Mouse (Mus musculus): ENCODE measurements at regions not wholly inside any gene's neighbourhood (a gene's known extent, or its start where the extent isn't known, plus 50 kb on each side); places are given as distances from the start of the nearest gene placed in this dataset.

GRCm38 (mm10) chr11:38224300-38224699, 988.5 kb upstream of the Tenm2 start:
- no peak for DNase-seq (ENCODE audit: low spot score in 2 of 2)

DNA sequence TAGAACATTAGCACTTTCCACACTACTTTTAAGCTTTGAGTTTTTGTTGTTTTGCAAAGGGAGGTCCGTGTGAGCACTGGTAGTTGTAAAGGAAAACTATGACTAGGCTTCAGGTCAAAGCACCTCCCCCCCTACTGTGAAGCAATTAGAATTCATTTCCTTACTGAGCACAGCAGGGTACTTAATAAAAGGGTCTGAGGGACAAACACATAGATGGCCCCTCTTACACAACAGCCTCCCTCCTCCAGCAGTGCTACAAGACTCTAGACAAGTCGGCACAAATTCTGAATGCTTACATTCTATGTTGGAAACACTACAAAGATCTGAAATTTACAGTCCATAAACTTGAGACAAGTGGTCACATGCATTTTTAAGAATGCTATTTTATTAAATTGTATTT, 967.6 kb upstream of the Tenm2 start:
- DNase-seq (ENCODE audit: low spot score in 2 of 2) = no peak

DNA sequence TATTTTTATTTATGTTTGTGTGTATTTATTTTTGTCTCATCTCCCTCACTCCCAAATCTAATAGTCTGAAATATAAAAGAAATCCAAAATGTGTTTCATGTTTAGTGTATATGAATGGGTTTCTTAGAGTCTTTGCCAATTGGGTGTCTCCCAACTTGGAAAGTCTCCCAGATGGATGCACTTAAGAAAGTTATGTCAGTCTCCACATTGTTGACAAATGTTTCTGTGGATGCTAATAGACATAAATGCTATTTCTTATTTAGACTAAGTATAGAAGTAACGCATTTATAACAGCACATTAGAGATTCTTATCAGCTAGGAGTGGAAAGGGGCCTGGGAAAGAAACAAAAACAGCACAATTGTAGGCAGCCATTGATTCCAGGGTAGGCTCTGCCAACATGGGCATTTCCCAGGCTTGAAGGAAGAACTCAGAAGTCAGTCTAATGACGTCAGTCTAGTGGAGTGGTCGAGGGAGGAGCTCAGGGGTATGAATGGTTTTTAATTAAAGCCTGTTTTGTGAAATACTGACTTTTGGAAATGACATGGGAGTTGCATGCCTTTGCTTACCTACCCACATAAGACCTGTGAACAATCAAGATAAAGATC, 965.5 kb upstream of the Tenm2 start:
- DNase-seq (ENCODE audit: low spot score in 2 of 2) = no peak

DNA sequence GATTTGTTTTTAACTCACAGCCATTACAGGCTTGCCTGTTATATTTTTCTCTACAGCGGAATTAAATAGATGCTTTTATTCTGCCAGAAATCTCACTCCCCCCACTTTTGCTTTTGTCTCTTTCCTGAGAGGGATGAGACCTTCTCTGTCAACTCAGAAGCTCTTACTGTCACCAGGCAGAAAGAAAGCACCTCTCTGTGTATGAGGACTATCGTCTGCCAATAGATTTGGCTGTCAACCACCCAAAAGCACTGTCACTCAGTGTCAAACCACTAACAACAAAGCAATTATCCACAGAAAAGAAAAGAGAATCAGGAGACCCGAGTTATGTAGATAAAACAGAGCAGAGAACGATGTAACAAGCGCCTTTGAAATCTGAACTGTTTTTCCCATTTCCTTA, 958.0 kb upstream of the Tenm2 start:
- no peak for DNase-seq (ENCODE audit: low spot score in 2 of 2)

- DNase-seq (ENCODE audit: low spot score in 2 of 2) = no peak
Measured at GRCm38 (mm10) chr11:38191895-38192547, 956.3 kb upstream of the Tenm2 start.

DNA sequence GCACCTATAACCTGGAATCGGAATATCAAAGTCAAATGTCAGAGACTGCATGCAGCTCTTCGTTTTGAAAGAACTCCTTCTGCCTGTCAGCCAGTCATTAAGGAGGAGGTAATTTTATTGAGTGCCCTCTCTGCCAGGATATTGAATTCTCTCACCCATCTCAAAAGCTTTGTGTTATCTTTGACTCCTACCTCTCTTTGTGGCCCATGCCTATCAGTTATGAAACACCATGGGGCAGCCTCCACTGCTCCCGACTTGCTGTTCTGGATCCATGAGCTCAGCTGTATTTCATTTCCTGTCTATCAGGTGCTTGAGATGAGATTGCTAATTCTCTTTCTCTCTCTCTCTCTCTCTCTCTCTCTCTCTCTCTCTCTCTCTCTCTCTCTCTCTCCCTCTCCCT, 955.7 kb upstream of the Tenm2 start:
- DNase-seq (ENCODE audit: low spot score in 2 of 2) = no peak

GRCm38 (mm10) chr11:38170721-38171120, 935.0 kb upstream of the Tenm2 start:
- DNase-seq (ENCODE audit: low spot score in 2 of 2) = no peak

DNA sequence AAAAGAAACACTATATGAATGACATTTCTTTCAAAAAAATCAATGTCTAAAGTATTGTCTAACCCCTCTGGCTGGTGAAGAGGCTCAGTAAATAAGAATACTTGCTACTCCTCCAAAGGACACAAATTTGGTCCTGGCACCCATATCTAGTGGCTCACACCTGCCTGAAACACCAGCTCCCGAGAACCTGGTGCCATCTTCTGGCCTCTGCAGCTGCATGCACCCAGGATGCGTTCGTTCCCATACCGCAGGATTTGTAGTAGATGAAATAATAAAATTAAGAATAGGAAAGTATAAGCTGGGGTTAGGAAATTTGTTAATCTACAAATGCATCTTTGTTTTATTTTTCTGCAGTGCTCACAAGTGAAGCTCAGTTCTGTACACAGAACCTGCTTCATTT, 922.5 kb upstream of the Tenm2 start:
- DNase-seq (ENCODE audit: low spot score in 2 of 2) = no peak

GRCm38 (mm10) chr11:38156944-38157343, 921.2 kb upstream of the Tenm2 start:
- no peak for DNase-seq (ENCODE audit: low spot score in 2 of 2)

DNA sequence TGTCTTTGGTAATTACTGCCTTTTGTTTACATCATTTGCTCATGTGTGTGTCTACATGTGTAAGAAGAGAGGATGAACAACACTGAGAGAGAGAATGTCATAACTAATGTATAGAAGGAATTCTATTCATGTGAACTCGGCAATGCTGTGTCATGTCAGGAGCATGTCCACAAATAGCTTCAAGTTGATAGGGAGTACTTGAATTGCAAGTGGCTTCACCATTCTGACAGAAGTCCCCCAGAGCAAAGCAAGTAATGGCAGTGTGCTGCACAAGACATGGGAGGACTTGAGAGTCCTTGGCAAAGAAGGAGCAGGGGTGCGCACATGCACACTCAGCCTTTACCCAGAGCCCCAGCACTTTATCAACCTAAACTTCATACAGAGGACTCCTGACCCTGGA, 919.9 kb upstream of the Tenm2 start:
- no peak for DNase-seq (ENCODE audit: low spot score in 2 of 2)

DNA sequence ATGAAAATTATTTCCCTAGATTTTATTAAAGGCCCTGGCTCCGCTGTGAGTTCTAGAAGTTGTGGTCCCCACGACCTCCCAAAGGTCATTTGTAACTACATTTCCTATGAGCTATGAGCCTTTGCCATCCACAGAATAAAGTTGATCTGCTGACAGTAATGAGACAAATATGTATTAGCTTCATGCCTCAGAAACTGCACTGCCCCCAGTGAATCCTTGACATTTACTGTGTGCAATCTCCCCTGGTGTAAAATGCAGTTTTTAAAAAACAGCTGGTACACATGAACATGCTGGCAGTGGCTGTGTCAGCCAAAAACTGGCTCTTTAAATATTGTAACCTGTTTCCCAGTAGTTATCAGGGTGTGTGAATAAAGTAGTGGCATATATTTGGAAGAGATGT, 907.7 kb upstream of the Tenm2 start:
- no peak for DNase-seq (ENCODE audit: low spot score in 2 of 2)

- DNase-seq (ENCODE audit: low spot score in 2 of 2) = no peak
Measured at GRCm38 (mm10) chr11:38128851-38129250, 893.1 kb upstream of the Tenm2 start.

DNA sequence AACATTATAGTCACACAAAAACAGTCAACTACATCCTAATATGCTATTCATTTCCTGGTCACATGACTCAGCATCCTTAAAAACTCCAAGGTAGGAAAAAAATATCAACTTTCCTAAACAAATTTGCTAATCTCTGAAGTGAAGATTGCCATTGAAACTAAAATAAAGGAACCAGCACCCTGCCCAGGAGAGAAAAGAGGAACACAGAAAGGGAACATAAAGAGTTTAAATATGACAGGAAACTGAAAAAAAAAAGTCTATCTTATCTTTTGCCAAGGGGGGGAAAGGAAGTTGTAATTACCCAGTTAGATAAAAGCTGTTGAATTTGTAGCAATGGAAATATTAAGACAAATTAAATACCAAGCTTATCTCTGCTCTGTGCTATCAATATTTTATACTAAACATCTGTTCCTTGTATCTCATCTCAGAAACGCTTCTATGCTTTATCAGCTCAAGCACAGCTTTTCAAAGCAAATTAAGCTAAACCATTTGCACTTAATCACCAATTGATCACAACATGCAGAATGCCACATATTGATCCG, 888.1 kb upstream of the Tenm2 start:
- no peak for DNase-seq (ENCODE audit: low spot score in 2 of 2)

GRCm38 (mm10) chr11:38122474-38122873, 886.7 kb upstream of the Tenm2 start:
- no peak for DNase-seq (ENCODE audit: low spot score in 2 of 2)

DNA sequence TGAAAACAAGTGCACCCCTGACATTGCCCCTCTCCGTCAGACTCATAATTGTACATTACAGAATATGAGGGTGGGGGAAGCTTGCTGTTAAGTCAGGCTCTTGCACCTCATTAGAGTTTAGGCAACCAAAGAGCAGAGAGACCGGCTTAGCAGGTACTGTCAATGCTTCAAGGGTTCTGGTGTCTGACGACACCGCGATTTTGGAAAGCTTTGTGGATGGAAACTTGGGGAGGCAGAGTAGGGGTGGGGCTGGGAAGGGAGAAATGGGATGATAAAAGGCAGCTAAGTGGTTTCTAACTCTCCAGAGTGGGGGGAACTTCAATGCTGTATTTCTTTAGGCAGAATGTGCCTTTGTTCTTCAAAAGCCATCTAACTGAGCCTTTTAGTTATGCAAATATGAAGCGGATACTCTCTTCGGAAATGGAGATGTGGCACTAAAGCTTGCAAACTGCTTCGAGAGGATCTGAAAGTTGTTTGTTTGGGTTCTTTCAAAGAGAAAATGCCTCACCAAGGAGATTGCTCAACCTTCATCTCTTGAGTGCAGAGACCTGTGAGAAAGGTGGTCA, 885.4 kb upstream of the Tenm2 start:
- no peak for DNase-seq (ENCODE audit: low spot score in 2 of 2)

- DNase-seq (ENCODE audit: low spot score in 2 of 2) = no peak
Measured at GRCm38 (mm10) chr11:38117741-38118140, 882.0 kb upstream of the Tenm2 start.

DNA sequence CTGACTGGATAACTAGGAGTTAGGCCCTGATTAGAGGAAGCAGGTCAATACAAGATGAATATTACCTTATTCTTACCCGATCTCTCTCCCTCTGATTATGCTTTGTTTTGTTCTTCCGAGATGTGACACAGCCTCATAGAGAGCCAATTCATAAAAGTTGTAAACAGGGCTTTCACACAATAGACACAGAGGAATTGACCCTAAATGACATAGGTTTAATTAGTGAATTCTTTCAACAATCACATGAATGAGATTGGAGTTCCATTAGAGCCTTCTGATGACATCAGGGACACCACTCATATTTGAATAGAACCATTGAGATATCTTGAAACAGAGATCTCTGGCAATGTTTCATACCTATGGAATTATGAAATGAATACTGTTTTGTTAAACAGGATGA, 856.4 kb upstream of the Tenm2 start:
- DNase-seq (ENCODE audit: low spot score in 2 of 2) = no peak

- no peak for DNase-seq (ENCODE audit: low spot score in 2 of 2)
Measured at GRCm38 (mm10) chr11:38075171-38075732, 839.5 kb upstream of the Tenm2 start.

DNA sequence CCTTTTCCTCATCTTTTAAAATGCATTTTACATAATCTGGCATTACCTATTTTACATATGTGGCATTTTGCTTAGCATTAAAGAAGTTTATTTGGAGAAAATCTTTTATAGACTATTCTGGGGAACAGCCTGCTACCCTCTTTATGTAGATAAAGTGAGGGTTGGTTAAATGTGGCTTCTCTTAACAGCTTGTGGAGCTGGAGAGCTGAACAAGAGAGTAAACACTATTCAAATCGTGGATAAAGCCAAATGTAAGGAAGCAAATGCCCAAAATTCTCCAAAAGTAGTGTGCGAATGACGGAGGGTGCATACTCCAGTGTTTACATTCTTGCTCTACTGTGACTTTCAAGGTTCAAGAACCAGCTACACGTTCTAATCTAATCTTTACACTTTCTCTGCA, 833.9 kb upstream of the Tenm2 start:
- DNase-seq (ENCODE audit: low spot score in 2 of 2) = no peak

- DNase-seq (ENCODE audit: low spot score in 2 of 2) = no peak
Measured at GRCm38 (mm10) chr11:38067682-38068081, 831.9 kb upstream of the Tenm2 start.

DNA sequence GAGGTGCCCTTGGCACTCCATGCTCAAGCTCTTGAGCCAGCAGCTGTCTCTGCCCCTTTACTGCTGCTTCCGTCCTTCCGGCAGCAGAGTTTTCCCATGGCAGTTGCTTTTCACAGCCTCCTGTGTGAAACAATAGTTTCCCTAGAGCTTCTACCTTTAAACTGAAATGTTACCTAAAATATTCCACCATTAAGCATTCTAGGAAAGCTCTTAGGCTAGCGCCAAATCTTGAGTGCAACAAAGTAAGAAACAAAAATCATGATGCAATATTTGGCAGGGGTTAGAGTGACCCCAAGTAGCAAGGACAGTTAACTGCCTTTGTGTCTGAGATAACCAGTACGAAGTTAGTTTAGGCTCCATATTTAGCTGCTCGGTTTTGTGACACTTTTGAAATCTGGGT, 830.3 kb upstream of the Tenm2 start:
- DNase-seq (ENCODE audit: low spot score in 2 of 2) = no peak

DNA sequence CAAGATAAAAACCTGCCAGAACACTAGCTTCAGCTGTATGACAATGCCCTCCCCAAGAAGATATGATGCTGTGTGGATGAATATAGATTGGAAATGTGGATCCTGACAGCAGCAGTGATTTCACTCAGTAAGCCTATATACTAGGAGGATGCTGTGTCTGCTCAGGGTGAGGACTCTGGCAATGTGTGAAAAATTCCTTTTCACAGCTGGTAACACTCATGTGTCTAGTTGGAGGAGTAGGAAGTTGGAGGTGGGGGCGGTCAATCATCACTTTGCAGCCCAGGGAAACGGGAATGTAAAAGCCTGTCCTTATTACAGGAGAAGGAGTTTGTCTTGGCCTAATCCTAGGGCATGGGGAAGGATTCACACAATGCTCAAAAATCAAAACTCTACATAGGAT, 824.3 kb upstream of the Tenm2 start:
- no peak for DNase-seq (ENCODE audit: low spot score in 2 of 2)

- DNase-seq (ENCODE audit: low spot score in 2 of 2) = no peak
Measured at GRCm38 (mm10) chr11:38058896-38059295, 823.1 kb upstream of the Tenm2 start.

All from adrenal gland, postnatal 4 days (tissue).